In the genomic region with DNA sequence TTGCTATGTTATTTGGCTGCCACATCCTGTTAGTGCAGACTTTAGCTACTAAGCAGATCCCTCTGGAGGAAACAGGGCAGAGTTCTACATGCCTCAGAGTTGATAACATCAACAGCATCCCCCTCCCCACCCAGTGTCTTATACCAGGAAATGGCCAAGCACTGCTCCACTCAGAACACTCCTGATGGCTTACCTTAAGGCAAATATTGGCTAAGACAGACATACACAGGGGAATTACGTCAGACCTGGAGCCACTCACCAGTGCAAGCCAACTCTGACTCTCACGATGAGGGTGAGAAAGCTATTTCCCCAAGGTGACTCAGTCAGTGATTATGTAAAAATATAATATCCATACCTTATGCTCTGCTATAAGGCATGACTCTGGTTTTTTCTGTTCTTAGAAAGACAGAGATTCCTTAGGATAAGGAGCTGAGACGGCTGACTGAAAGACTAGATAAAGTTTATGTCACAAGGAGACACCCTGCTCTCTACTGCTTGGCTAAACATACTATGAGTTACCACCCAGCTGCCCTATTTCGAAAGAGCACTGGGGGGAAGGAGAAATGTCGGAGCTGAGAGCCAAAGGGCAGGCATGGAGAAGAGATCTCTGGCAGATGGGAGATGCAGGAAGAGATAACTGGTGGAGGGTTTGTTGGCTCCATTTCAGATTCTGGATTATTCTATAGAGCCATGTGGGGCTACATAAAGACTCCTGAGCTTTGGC, we compare ENCODE assay signal across 12 mouse cellular contexts. TPM values are rescaled to one million over a fixed set of nuclear protein-coding genes. Genes with fewer than 3 reads are reported as not detected.
DNase-seq lines count a peak whose midpoint lies in the region; ATAC-seq lines count a peak whose summit lies in the region.
"Had no signal": no experiment of that assay in that cellular context is flagged by ENCODE, and none has a peak within 500 bp of the region (broad histone marks: within the 10 kb centered on the region; RNA-seq: fewer than 3 reads in every experiment).

No protein-coding gene starts in this region.

- no peak overlapping the region for H3K9ac ChIP-seq in stomach, embryonic 16.5 days (ENCODE audit: low read length)
- H3K9ac ChIP-seq: hindbrain, embryonic 13.5 days had no signal

- peak; percentile 61 for ATAC-seq in inflammation-experienced regulatory T-cells, adult 6 months
- peak; percentile 71; the same call in 1 of the 2 replicates for ATAC-seq in stomach, embryonic 16.5 days (ENCODE audit: insufficient read depth, low FRiP score)

- H3K4me1 ChIP-seq in stomach, embryonic 16.5 days (ENCODE audit: control insufficient read depth, insufficient read depth, low read length): peaks cover 7% of the 10 kb centered on the region; the same call in 1 of the 2 replicates
- H3K4me1 ChIP-seq: hindbrain, embryonic 13.5 days had no signal

- no peak overlapping the region for H3K4me3 ChIP-seq in stomach, embryonic 16.5 days (replicated peaks; ENCODE audit: low read length)
- H3K4me3 ChIP-seq: hindbrain, embryonic 13.5 days; limb, embryonic 10.5 days had no signal

- H3K9me3 ChIP-seq in stomach, embryonic 16.5 days (replicated peaks; ENCODE audit: control insufficient read depth, low read length): no peaks in the 10 kb centered on the region
- H3K9me3 ChIP-seq: hindbrain, embryonic 13.5 days; limb, embryonic 10.5 days had no signal

- DNase-seq in heart, adult 11 months: peak; percentile 89
- DNase-seq in heart, postnatal 36 days: no peak
- DNase-seq in CD4-positive, CD25-positive, alpha-beta regulatory T cell, adult 2 months (ENCODE audit: low read depth, low spot score): peak; percentile 43
- DNase-seq in left cerebral cortex, adult 11 months (ENCODE audit: low spot score): no peak
- DNase-seq in kidney, postnatal 14 days: no peak
- no peak for DNase-seq in c-Kit-positive CD71-positive TER-119-positive erythroid progenitor cells, embryonic 14.5 days (ENCODE audit: low spot score)
- DNase-seq: cerebellum, adult 8-10 months; gastrocnemius, postnatal 25 days had no signal

- intact Hi-C loops in heart, postnatal 36 days (cut with DNase I): no loop called here

- peak overlapping the region; percentile 47; the same call in 1 of the 2 replicates for H3K27ac ChIP-seq in stomach, embryonic 16.5 days (ENCODE audit: low read length)
- H3K27ac ChIP-seq: hindbrain, embryonic 13.5 days; limb, embryonic 10.5 days had no signal

- no peaks in the 10 kb centered on the region for H3K27me3 ChIP-seq in stomach, embryonic 16.5 days (ENCODE audit: control insufficient read depth, insufficient read depth, low read length)
- H3K27me3 ChIP-seq: hindbrain, embryonic 13.5 days had no signal

- no peaks in the 10 kb centered on the region for H3K36me3 ChIP-seq in stomach, embryonic 16.5 days (ENCODE audit: control insufficient read depth, insufficient read depth, low read length)
- H3K36me3 ChIP-seq: hindbrain, embryonic 13.5 days; limb, embryonic 10.5 days had no signal

- 64% methylated on average over 5 of the region's 5 CpGs for WGBS in stomach, embryonic 16.5 days

- no peak overlapping the region for H3K4me2 ChIP-seq in stomach, embryonic 16.5 days (ENCODE audit: low read depth, low read length)
- H3K4me2 ChIP-seq: hindbrain, embryonic 13.5 days had no signal

RNA-seq across cellular contexts. Expression of gene Plet1, which starts 23.8 kb away (rescaled TPM):
- total RNA-seq in heart, postnatal 36 days (2021): 1 to 10 TPM in 1 of 2 experiments, under 1 TPM in 1; 0.95 to 1.7 TPM
- polyA plus RNA-seq in inflammation-experienced regulatory T-cells, adult 6 months (2017; shearing (Covaris generic)): not detected
- 17.9 and 25.0 TPM in 2 replicates for polyA plus RNA-seq in stomach, embryonic 16.5 days (2015; fragmentation: Nextera tagmentation; extraction: Ambion mirVana)
- total RNA-seq: gastrocnemius, postnatal 25 days had no signal
- polyA plus RNA-seq: limb, embryonic 10.5 days had no signal

RNA-seq across cellular contexts. Expression of gene Pts, which starts 58.0 kb away (rescaled TPM):
- total RNA-seq in heart, postnatal 36 days (2021): 10 to 100 TPM; 26.0 to 31.2 TPM
- polyA plus RNA-seq in inflammation-experienced regulatory T-cells, adult 6 months (2017; shearing (Covaris generic)): 100 to 1,000 TPM in 2 of 3 experiments, 10 to 100 TPM in 1; 89.4 to 111 (median 104) TPM
- 85.1 and 91.8 TPM in 2 replicates for polyA plus RNA-seq in stomach, embryonic 16.5 days (2015; fragmentation: Nextera tagmentation; extraction: Ambion mirVana)

Comparison
In these comparisons a context has a peak if more than half of its experiments do, and no peak if none do; other contexts are left out.
1. DNase-seq: peak in heart, adult 11 months (single experiment) and CD4-positive, CD25-positive, alpha-beta regulatory T cell, adult 2 months (single experiment); none in heart, postnatal 36 days (0 of 2), left cerebral cortex, adult 11 months (single experiment), kidney, postnatal 14 days (single experiment) and c-Kit-positive CD71-positive TER-119-positive erythroid progenitor cells, embryonic 14.5 days (single experiment).
2. RNA of gene Plet1, which starts 23.8 kb away (polyA plus RNA-seq): 17.9 to 25.0 TPM in stomach, embryonic 16.5 days; not detected in inflammation-experienced regulatory T-cells, adult 6 months; every median in the first group is over 10 times any median in the second.